Comparison of ENCODE assay signal across 8 mouse cellular contexts in the genomic region with DNA sequence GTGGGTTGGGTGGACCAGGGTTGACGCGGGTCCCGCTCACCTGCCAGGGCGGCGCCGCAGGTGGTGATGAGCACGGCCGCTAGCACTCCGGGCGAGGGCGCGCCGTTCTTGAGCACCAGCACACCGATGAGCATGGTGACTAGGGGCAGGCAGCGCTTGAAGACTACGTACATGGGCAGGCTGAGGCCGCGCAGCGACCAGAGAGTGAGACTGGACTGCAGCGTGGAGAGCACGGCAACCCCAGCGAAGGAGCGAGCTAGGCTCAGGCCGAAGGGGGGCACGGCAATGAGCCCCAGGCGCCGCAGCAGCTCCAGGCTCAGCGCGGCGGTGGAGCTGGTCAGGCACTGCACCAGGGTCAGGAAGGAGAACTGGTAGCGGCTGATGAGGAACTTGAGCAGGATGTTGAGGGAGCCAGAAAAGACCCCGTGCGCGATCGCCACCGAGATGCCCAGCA. TPM values are rescaled to one million over a fixed set of nuclear protein-coding genes. Genes with fewer than 3 reads are reported as not detected.
A peak's percentile ranks its signal among the peaks of the same experiment; 100 is the strongest.
DNase-seq lines count a peak whose midpoint lies in the region; ATAC-seq and TF ChIP-seq lines count a peak whose summit lies in the region.

No protein-coding gene starts in this region.

- peaks cover 56% of the 10 kb centered on the region for H3K27me3 ChIP-seq in forebrain, embryonic 13.5 days
- H3K27me3 ChIP-seq in intestine, postnatal 0 days (replicated peaks; ENCODE audit: control insufficient read depth, insufficient read depth, low read length), result peaks cover 44% of the 10 kb centered on the region

- peak overlapping the region; percentile 64 for H3K9ac ChIP-seq in forebrain, embryonic 13.5 days
- H3K9ac ChIP-seq in intestine, postnatal 0 days (ENCODE audit: low read depth, low read length), result 0 out of 2 replicates have a peak overlapping the region, but pooled peaks have one; percentile 26

- peak; percentile 8 for DNase-seq in lung, adult 2 months
- no peak for DNase-seq in lung, postnatal 36 days
- peak; percentile 29 for DNase-seq in thymus, postnatal 25 days
- no peak for DNase-seq in left cerebral cortex, postnatal 25 days (ENCODE audit: low spot score in 2 of 2)

- H3K4me2 ChIP-seq in forebrain, embryonic 13.5 days, result peak overlapping the region; percentile 97
- H3K4me2 ChIP-seq in intestine, postnatal 0 days (replicated peaks; ENCODE audit: low read depth), result peak overlapping the region; percentile 92

- H3K9me3 ChIP-seq in forebrain, embryonic 13.5 days (replicated peaks), result no peaks in the 10 kb centered on the region
- H3K9me3 ChIP-seq in intestine, postnatal 0 days (ENCODE audit: control insufficient read depth), result no peaks in the 10 kb centered on the region

- no peak overlapping the region for H3K27ac ChIP-seq in bone marrow macrophage, adult 2 months (ENCODE audit: insufficient read depth, low read depth, low read length)
- no peak overlapping the region for H3K27ac ChIP-seq in forebrain, embryonic 13.5 days
- H3K27ac ChIP-seq in intestine, postnatal 0 days (ENCODE audit: low read depth, low read length), result no peak overlapping the region

- intact Hi-C loops in left cerebral cortex, postnatal 25 days (cut with DNase I), result no loop called here

- peak; percentile 65 for ATAC-seq in forebrain, embryonic 13.5 days
- ATAC-seq in intestine, postnatal 0 days, result no peak
- ATAC-seq in megakaryocyte-erythroid progenitor cell, adult 5-6 weeks (replicated peaks; ENCODE audit: low FRiP score, low TSS enrichment, poor library complexity, severe bottlenecking), result 0 out of 2 replicates have a peak, but pooled peaks have one; percentile 28

- H3K4me3 ChIP-seq in lung, adult 2 months (replicated peaks; ENCODE audit: extremely low read depth, low read depth, low read length), result peak overlapping the region; percentile 52
- peak overlapping the region; percentile 60 for H3K4me3 ChIP-seq in bone marrow macrophage, adult 2 months (ENCODE audit: insufficient read depth, low read length)
- H3K4me3 ChIP-seq in forebrain, embryonic 13.5 days, result peak overlapping the region; percentile 53
- H3K4me3 ChIP-seq in intestine, postnatal 0 days (ENCODE audit: low read depth, low read length), result peak overlapping the region; percentile 50

- no peak for TF ChIP-seq CTCF in lung, adult 2 months (IDR thresholded peaks at IDR 0.05; ENCODE audit: insufficient read depth, low read length)
- TF ChIP-seq CTCF in bone marrow macrophage, adult 2 months (IDR thresholded peaks at IDR 0.05; ENCODE audit: low read depth, low read length), result no peak
- no peak for TF ChIP-seq CTCF in intestine, postnatal 0 days (IDR thresholded peaks at IDR 0.05; ENCODE audit: low read depth)

- WGBS in lung, adult 2 months, result under 1% methylated on average over 35 of the region's 36 CpGs
- WGBS in forebrain, embryonic 13.5 days, result under 1% methylated on average over 36 of the region's 36 CpGs
- under 1% methylated on average over 36 of the region's 36 CpGs for WGBS in intestine, postnatal 0 days

- no peak for TF ChIP-seq POLR2A in lung, adult 2 months (IDR thresholded peaks at IDR 0.05; ENCODE audit: borderline replicate concordance, extremely low read depth, low read depth, low read length)
- no peak for TF ChIP-seq POLR2A in bone marrow macrophage, adult 2 months (IDR thresholded peaks at IDR 0.05; ENCODE audit: borderline replicate concordance, low read depth, low read length)

- H3K36me3 ChIP-seq in forebrain, embryonic 13.5 days (ENCODE audit: poor library complexity, severe bottlenecking), result no peaks in the 10 kb centered on the region
- no peaks in the 10 kb centered on the region for H3K36me3 ChIP-seq in intestine, postnatal 0 days (ENCODE audit: control insufficient read depth, insufficient read depth)

- peaks cover 14% of the 10 kb centered on the region for H3K4me1 ChIP-seq in lung, adult 2 months (ENCODE audit: control insufficient read depth, insufficient read depth, low read length)
- H3K4me1 ChIP-seq in bone marrow macrophage, adult 2 months (ENCODE audit: control insufficient read depth, insufficient read depth, low read length), result peaks cover 2% of the 10 kb centered on the region; the same call in 1 of the 2 replicates
- H3K4me1 ChIP-seq in forebrain, embryonic 13.5 days, result peaks cover 31% of the 10 kb centered on the region
- 0 out of 2 replicates have a peak, but pooled peaks cover 3% of the 10 kb centered on the region for H3K4me1 ChIP-seq in intestine, postnatal 0 days (replicated peaks; ENCODE audit: control insufficient read depth, insufficient read depth, low read length)

RNA-seq across cellular contexts. Expression of a gene that starts 0.7 kb away (rescaled TPM):
- 0.95 and 1.6 TPM in 2 replicates for polyA plus RNA-seq in lung, adult 2 months (2012; rRNA removed)
- polyA plus RNA-seq in bone marrow macrophage, adult 2 months (2012; ENCODE audit: insufficient read depth, insufficient read length, missing spikeins), result not detected in 2 replicates
- 0.19 and 0.50 TPM in 2 replicates for polyA plus RNA-seq in forebrain, embryonic 13.5 days (2015; fragmentation: Nextera tagmentation; extraction: Ambion mirVana)
- 0.58 and 0.61 TPM in 2 replicates for polyA plus RNA-seq in intestine, postnatal 0 days (2015; fragmentation: Nextera tagmentation; extraction: Ambion mirVana)
- total RNA-seq in megakaryocyte-erythroid progenitor cell, adult 5-6 weeks (2014; fragmentation: Nextera tagmentation), result 0.72 and 0.92 TPM in 2 replicates
- 0.14 and 1.6 TPM in 2 replicates for total RNA-seq in megakaryocyte-erythroid progenitor cell, adult 5-6 weeks (2017)
- total RNA-seq in left cerebral cortex, postnatal 25 days (2021), result 1 to 10 TPM in 1 of 2 experiments, under 1 TPM in 1; 0.85 to 5.2 TPM

RNA-seq across cellular contexts. Expression of a gene that starts 56.9 kb away (rescaled TPM):
- polyA plus RNA-seq in lung, adult 2 months (2012; rRNA removed), result 24.9 and 36.7 TPM in 2 replicates
- 27.6 TPM in 2 replicates for polyA plus RNA-seq in bone marrow macrophage, adult 2 months (2012; ENCODE audit: insufficient read depth, insufficient read length, missing spikeins)
- 26.5 and 31.1 TPM in 2 replicates for polyA plus RNA-seq in forebrain, embryonic 13.5 days (2015; fragmentation: Nextera tagmentation; extraction: Ambion mirVana)
- polyA plus RNA-seq in intestine, postnatal 0 days (2015; fragmentation: Nextera tagmentation; extraction: Ambion mirVana), result 61.7 and 63.8 TPM in 2 replicates
- total RNA-seq in megakaryocyte-erythroid progenitor cell, adult 5-6 weeks (2014; fragmentation: Nextera tagmentation), result 21.9 and 28.2 TPM in 2 replicates
- 16.0 and 20.9 TPM in 2 replicates for total RNA-seq in megakaryocyte-erythroid progenitor cell, adult 5-6 weeks (2017)
- total RNA-seq in left cerebral cortex, postnatal 25 days (2021), result 10 to 100 TPM; 24.3 to 27.1 TPM

Comparison
In these comparisons a context has a peak if more than half of its experiments do, and no peak if none do; other contexts are left out.
1. DNase-seq: peak in lung, adult 2 months (single experiment) and thymus, postnatal 25 days (single experiment); none in lung, postnatal 36 days (single experiment) and left cerebral cortex, postnatal 25 days (0 of 2).
2. Peak in every context shown above with its lines, with median percentiles within 50 percentile points of each other: H3K4me3 ChIP-seq.